Comparison of ENCODE assay signal across 19 mouse cellular contexts in genomic region chr17:33752297-33752696, GRCm38 (mm10).
"Had no signal": no experiment of that assay in that cellular context is flagged by ENCODE, and none has a peak within 500 bp of the region (broad histone marks: within the 10 kb centered on the region; RNA-seq: fewer than 3 reads in every experiment).

No protein-coding gene starts in this region.

- DNase-seq: kidney, postnatal 25 days; layer of hippocampus, adult 9-11 months; liver, postnatal 0 days; lung, embryonic 14.5 days; right cerebral cortex, adult 18-20 months; right cerebral cortex, postnatal 14 days; right cerebral cortex, postnatal 4 days; thymus, adult 2 months; thymus, postnatal 14 days; thymus, postnatal 4 days had no signal

- H3K4me3 ChIP-seq: layer of hippocampus, adult 2 months; midbrain, embryonic 13.5 days; neural tube, embryonic 12.5 days; neural tube, embryonic 15.5 days had no signal

- ATAC-seq: liver, postnatal 0 days; lung, postnatal 0 days; midbrain, embryonic 13.5 days had no signal

- H3K4me2 ChIP-seq: lung, embryonic 14.5 days; midbrain, embryonic 13.5 days; neural tube, embryonic 12.5 days; neural tube, embryonic 15.5 days had no signal

- H3K9me3 ChIP-seq: midbrain, embryonic 13.5 days; neural tube, embryonic 12.5 days; neural tube, embryonic 15.5 days had no signal

- H3K9ac ChIP-seq: liver, embryonic 14.5 days; lung, embryonic 14.5 days; midbrain, embryonic 13.5 days; neural tube, embryonic 12.5 days; neural tube, embryonic 15.5 days had no signal

- H3K27ac ChIP-seq: kidney, postnatal 0 days; layer of hippocampus, adult 2 months; liver, embryonic 14.5 days; macrophage; midbrain, embryonic 13.5 days; neural tube, embryonic 12.5 days; neural tube, embryonic 15.5 days; stomach, postnatal 0 days had no signal

- H3K27me3 ChIP-seq: midbrain, embryonic 13.5 days; neural tube, embryonic 12.5 days; neural tube, embryonic 15.5 days had no signal
